Mouse (Mus musculus): Measurements from ENCODE around the gene Emsy. TPM values are rescaled to one million over a fixed set of nuclear protein-coding genes. Genes with fewer than 3 reads are reported as not detected.

Gene Emsy
- total and polyA plus RNA-seq, 3 experiments = 12.3 to 25.2 (median 14.6) TPM

DNA sequence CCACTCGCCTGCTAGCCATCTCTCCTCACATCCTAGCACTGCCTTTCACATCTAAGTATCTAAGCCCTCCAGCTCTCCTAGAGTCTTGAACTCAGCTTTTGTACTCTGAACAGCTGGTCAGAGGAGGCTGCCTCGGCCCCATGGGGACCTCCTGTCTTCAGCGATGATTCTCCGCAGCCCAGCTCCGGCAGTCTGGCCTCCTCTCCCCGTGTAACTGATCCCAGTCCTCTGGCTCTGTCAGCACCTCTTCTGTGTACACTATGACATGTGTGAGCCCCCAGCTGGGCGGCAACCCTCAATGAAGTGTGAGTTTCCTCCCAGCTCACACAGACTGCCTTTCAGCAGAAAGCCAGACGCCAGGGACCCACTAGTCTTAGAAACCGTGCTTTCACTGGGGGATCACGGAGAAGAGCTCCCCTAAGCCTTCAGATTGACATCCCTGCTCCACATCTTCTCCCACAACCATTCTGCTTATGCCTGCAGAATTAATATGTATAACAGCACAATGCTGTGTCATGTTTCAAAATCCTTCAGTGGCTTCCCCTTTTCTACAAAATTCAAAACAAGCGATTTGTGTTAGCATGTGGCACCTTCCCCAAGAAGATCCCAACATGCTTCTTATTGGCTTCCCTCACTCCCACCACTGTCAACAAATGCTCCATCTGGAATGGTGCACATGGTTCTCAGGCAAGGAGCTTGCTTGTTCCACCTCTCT is 15.8 kb upstream of the Emsy start:
- no peak for DNase-seq (ENCODE audit: extremely low read depth)
- Histone ChIP-seq H3K4me3 (replicated peaks in 1 of 3; ENCODE audit: low read depth in 2 of 3, low read length in 2 of 3, poor library complexity in 1 of 3) (no peak overlapping the region), H3K4me2 (ENCODE audit: insufficient read depth, low read depth, poor library complexity, severe bottlenecking) (no peak overlapping the region), H3K27me3 (replicated peaks) (no peaks in the 10 kb centered on the region), H3K27ac (ENCODE audit: insufficient read depth, low read depth) (no peak overlapping the region), H3K79me2 (replicated peaks; ENCODE audit: control insufficient read depth, extremely low read depth, insufficient read depth, poor library complexity, severe bottlenecking) (no peaks in the 10 kb centered on the region), H3K9ac (ENCODE audit: insufficient read depth, low read depth) (no peak overlapping the region), H3K4me1 (ENCODE audit: control insufficient read depth in 1 of 2, insufficient read depth in 2 of 2) (peaks cover 0 to 6% of the 10 kb centered on the region in 2 experiments; a peak in 1 of 4 replicates), H3K9me3 (replicated peaks; ENCODE audit: low read length) (no peaks in the 10 kb centered on the region), H3K36me3 (replicated peaks in 1 of 2; ENCODE audit: control insufficient read depth in 1 of 2, insufficient read depth in 1 of 2, low read length in 1 of 2) (no peaks in the 10 kb centered on the region)
- in situ Hi-C loops (cut with MboI; ENCODE audit: low pct_ligation_motif_present, low pct_unique_long_range_greater_than_20kb, low sequenced_read_pairs) = no loop called here
- dilution Hi-C loops (cut with MboI; ENCODE audit: extremely low pct_ligation_motif_present, extremely low pct_unique_long_range_greater_than_20kb, low sequenced_read_pairs) = no loop called here
- TF ChIP-seq MAZ (IDR thresholded peaks at IDR 0.05; ENCODE audit: low read depth, low read length) = no peak
- no peak for TF ChIP-seq ZKSCAN1 (IDR thresholded peaks at IDR 0.05; ENCODE audit: borderline replicate concordance, low read depth, low read length)
- no peak for TF ChIP-seq RCOR1 (conservative IDR thresholded peaks at IDR 0.05; ENCODE audit: low read depth, low read length)
- no peak for TF ChIP-seq ZMIZ1 (IDR thresholded peaks at IDR 0.05; ENCODE audit: low read depth, low read length)
- TF ChIP-seq TCF12 (IDR thresholded peaks at IDR 0.05; ENCODE audit: low read depth, low read length) = no peak
- no peak for TF ChIP-seq ELF1 (IDR thresholded peaks at IDR 0.05; ENCODE audit: low read depth, low read length)
- TF ChIP-seq MAX (IDR thresholded peaks at IDR 0.05; ENCODE audit: low read length) = no peak
- no peak for TF ChIP-seq TBP (conservative IDR thresholded peaks at IDR 0.05; ENCODE audit: low read depth, low read length)
- TF ChIP-seq CHD2 (IDR thresholded peaks at IDR 0.05; ENCODE audit: low read length) = no peak
- no peak for TF ChIP-seq JUND (conservative IDR thresholded peaks at IDR 0.05; ENCODE audit: low read depth, low read length)
- TF ChIP-seq HCFC1 (IDR thresholded peaks at IDR 0.05; ENCODE audit: low read depth, low read length) = no peak

DNA sequence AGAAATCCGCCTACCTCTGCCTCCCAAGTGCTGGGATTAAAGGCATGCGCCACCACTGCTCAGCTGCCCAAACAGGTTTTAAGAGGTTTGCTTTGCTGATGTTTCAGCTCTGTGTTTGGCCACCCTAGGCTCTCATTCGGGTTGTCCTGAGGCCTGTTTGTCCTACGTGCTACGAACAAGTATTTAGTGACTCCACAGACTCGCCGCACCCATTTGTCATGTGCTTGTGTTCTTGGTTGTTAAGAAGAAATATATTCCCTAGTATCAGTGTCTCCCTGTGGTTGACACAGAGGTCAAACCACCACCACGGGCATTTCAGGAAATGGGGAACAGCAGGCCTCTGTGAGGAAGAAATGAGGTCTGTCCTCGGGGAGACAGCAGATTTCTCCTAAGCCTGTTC is 14.8 kb upstream of the Emsy start:
- TF ChIP-seq CHD1 (IDR thresholded peaks at IDR 0.05; ENCODE audit: low read depth, low read length) (no peak), RAD21 (IDR thresholded peaks at IDR 0.05; ENCODE audit: low read depth, low read length) (no peak), TCF12 (IDR thresholded peaks at IDR 0.05; ENCODE audit: low read depth, low read length) (no peak), JUN (IDR thresholded peaks at IDR 0.05; ENCODE audit: insufficient read depth, low read depth, low read length) (no peak), ZKSCAN1 (IDR thresholded peaks at IDR 0.05; ENCODE audit: borderline replicate concordance, low read depth, low read length) (no peak), E2F4 (IDR thresholded peaks at IDR 0.05; ENCODE audit: insufficient replicate concordance, low read depth, low read length) (no peak), NELFE (IDR thresholded peaks at IDR 0.05; ENCODE audit: low read depth, low read length) (no peak), UBTF (IDR thresholded peaks at IDR 0.05; ENCODE audit: low read depth, low read length) (no peak)

More for the DNA sequence above, 14.8 kb upstream of the Emsy start:
- H3K4me3 ChIP-seq (replicated peaks in 1 of 3; ENCODE audit: low read depth in 2 of 3, low read length in 2 of 3, poor library complexity in 1 of 3) = no peak overlapping the region
- H3K4me1 ChIP-seq (ENCODE audit: control insufficient read depth in 1 of 2, insufficient read depth in 2 of 2) = peaks cover 0 to 6% of the 10 kb centered on the region in 2 experiments; a peak in 1 of 4 replicates
- no peak overlapping the region for H3K27ac ChIP-seq (ENCODE audit: insufficient read depth, low read depth)
- no peaks in the 10 kb centered on the region for H3K79me2 ChIP-seq (replicated peaks; ENCODE audit: control insufficient read depth, extremely low read depth, insufficient read depth, poor library complexity, severe bottlenecking)
- no peak for DNase-seq (ENCODE audit: extremely low read depth)
- no peak overlapping the region for H3K4me2 ChIP-seq (ENCODE audit: insufficient read depth, low read depth, poor library complexity, severe bottlenecking)
- in situ Hi-C loops (cut with MboI; ENCODE audit: low pct_ligation_motif_present, low pct_unique_long_range_greater_than_20kb, low sequenced_read_pairs) = no loop called here
- H3K9me3 ChIP-seq (replicated peaks; ENCODE audit: low read length) = no peaks in the 10 kb centered on the region
- no peaks in the 10 kb centered on the region for H3K27me3 ChIP-seq (replicated peaks)
- H3K36me3 ChIP-seq (replicated peaks in 1 of 2; ENCODE audit: control insufficient read depth in 1 of 2, insufficient read depth in 1 of 2, low read length in 1 of 2) = no peaks in the 10 kb centered on the region
- no peak overlapping the region for H3K9ac ChIP-seq (ENCODE audit: insufficient read depth, low read depth)
- dilution Hi-C loops (cut with MboI; ENCODE audit: extremely low pct_ligation_motif_present, extremely low pct_unique_long_range_greater_than_20kb, low sequenced_read_pairs) = no loop called here

Measured in CH12.LX (cell line).